Mouse (Mus musculus) lung, postnatal 0 days (tissue): ENCODE measurements around the gene Mgst2.

Experiments used
- CTCF ChIP-seq: IDR thresholded peaks from 2 replicates; pipeline ENCODE4 v1.5.1; 2016; ENCODE audit warnings: antibody characterized with exemption, mild to moderate bottlenecking
- EP300 ChIP-seq: IDR thresholded peaks from 2 replicates; pipeline ENCODE4 v1.6.1; 2016; ENCODE audit warnings: antibody characterized with exemption, mild to moderate bottlenecking, control low read depth

- TF ChIP-seq CTCF (no peak), EP300 (no peak)
Observed at GRCm38 (mm10) chr3:51660060-51660459, at the start of gene Mgst2.
